Mouse (Mus musculus): Measurements from ENCODE around the gene G6pc. TPM values are rescaled to one million over a fixed set of nuclear protein-coding genes. Genes with fewer than 3 reads are reported as not detected.
A peak's percentile ranks its signal among the peaks of the same experiment; 100 is the strongest.

Gene G6pc
- polyA plus RNA-seq, 1 experiment from 2014 or later = not detected

DNA sequence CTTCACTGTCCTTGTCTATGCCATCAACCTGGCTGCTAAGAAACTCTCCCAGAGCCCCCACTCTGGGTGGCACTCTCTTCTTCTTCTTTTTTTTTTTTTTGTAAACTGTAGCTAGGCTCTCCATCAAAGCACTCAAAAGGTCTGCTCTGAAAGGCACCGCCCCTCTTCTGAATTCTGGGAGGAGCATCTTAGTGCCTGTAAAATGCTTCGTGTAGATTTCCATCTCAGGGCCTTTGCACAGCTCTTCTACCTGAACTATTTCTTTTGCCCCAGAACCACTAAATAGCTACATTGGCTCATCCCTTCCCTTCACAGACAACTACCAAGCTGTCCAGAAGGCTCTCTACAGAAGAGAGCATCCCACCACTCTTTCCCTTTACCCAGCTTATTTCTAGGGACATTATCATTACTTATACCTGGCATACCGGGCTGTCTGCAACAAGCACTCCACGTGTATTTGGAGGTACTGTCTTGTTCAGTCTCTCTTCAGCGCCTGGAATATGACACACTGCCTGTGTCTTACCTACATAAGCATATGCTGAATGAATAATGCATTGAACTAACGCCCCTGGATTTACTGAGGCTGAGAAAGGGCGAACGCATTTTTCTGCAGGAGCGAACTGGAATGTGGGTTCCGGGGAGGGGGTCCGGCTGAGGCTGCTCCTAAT lies 49.2 kb downstream of the G6pc start:
- 3% methylated on average over 11 of the region's 11 CpGs for WGBS
- ATAC-seq (ENCODE audit: extremely low read depth, insufficient number of reproducible peaks, low FRiP score, low TSS enrichment) = peak; percentile 29
- no peaks in the 10 kb centered on the region for H3K27me3 ChIP-seq (replicated peaks)

DNA sequence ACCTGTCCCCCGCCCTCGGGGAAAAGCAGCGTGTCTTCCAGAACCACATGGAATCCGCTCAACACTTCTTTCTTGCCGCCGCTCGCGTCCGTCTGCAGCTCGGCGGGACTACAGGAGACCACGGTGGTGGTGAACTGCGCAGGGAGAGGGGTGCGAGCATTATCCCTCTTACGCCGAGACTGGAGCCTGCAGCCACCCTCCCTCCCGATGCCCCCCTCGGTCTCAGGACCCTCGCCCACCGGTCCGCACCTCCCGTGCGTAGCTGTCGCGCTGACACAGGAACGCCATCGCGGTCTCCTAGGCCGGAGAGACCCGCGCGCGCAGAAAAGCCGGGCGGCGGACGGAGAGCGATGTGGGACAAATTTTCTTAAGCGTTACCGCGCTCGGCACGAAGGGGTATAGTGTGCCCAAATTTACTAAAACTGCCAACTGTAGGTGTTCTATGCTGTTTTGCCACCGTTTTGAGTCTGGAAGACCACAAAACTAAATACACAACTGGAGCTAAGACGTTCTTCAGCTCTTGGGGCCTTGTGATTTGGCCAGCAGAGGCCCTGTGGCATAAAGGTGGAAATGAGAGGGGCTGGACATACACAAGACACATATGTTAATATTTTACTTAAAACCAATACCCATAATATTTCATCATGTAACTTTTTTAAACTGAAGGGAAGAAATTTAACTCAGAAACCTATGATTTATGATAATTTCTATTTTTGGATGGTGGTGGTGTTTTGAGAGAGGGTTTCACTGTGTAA lies 49.9 kb downstream of the G6pc start, which contains the start of gene Aarsd1:
Aarsd1 (minus strand) TSS at position 515 of the 755 bp plus-strand sequence.
- WGBS = under 1% methylated on average over 45 of the region's 45 CpGs
- Histone ChIP-seq H3K4me3 (peak within 1 kb of the TSS; percentile 90), H3K27ac (replicated peaks) (peak within 1 kb of the TSS; percentile 73), H3K27me3 (replicated peaks) (no peaks in the 10 kb centered on the region), H3K9ac (peak within 1 kb of the TSS; percentile 91), H3K9me3 (no peaks in the 10 kb centered on the region), H3K36me3 (peaks cover 52% of the 10 kb centered on the region), H3K4me1 (peaks cover 18% of the 10 kb centered on the region), H3K4me2 (peak within 1 kb of the TSS; percentile 93)
- ATAC-seq (ENCODE audit: extremely low read depth, insufficient number of reproducible peaks, low FRiP score, low TSS enrichment) = peak; percentile 44; the same call in 1 of the 2 replicates

More for the DNA sequence above, 49.2 kb downstream of the G6pc start:
- peak overlapping the region; percentile 93 for H3K4me2 ChIP-seq
- peak overlapping the region; percentile 91 for H3K9ac ChIP-seq
- no peaks in the 10 kb centered on the region for H3K9me3 ChIP-seq
- peak overlapping the region; percentile 73 for H3K27ac ChIP-seq (replicated peaks)
- H3K36me3 ChIP-seq = peaks cover 55% of the 10 kb centered on the region
- H3K4me1 ChIP-seq = peaks cover 13% of the 10 kb centered on the region
- peak overlapping the region; percentile 90 for H3K4me3 ChIP-seq

DNA sequence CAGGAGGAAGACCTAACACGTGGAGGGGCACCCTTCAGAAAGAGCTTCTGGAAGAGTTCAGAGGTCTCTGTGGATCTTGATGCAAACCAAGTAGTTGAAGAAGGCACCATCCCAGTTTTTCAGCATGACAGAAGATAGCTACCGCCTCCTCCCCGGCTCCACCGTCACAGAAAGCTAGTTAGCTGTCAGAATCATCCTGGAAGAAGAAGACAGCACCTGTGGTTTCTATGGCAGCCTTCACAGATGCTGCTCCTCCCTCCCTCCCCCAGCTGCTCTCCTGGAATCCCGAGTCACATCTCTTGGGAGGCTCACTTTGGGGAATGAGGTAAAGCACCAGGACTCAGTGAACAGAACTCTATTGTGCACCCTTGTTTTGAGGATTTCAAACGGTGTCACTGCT lies 51.6 kb downstream of the G6pc start:
- WGBS = 45% methylated on average over 6 of the region's 6 CpGs
- H3K36me3 ChIP-seq = peaks cover 38% of the 10 kb centered on the region
- H3K4me3 ChIP-seq = no peak overlapping the region
- no peak overlapping the region for H3K4me2 ChIP-seq
- H3K27me3 ChIP-seq (replicated peaks) = no peaks in the 10 kb centered on the region
- H3K27ac ChIP-seq (replicated peaks) = no peak overlapping the region
- no peak for ATAC-seq (ENCODE audit: extremely low read depth, insufficient number of reproducible peaks, low FRiP score, low TSS enrichment)
- H3K4me1 ChIP-seq = peaks cover 31% of the 10 kb centered on the region
- H3K9ac ChIP-seq = no peak overlapping the region
- H3K9me3 ChIP-seq = no peaks in the 10 kb centered on the region

- Histone ChIP-seq H3K4me1 (peaks cover 31% of the 10 kb centered on the region), H3K36me3 (peaks cover 36% of the 10 kb centered on the region), H3K4me2 (no peak overlapping the region), H3K9ac (no peak overlapping the region), H3K27ac (replicated peaks) (no peak overlapping the region), H3K9me3 (no peaks in the 10 kb centered on the region), H3K27me3 (replicated peaks) (no peaks in the 10 kb centered on the region), H3K4me3 (no peak overlapping the region)
- ATAC-seq (ENCODE audit: extremely low read depth, insufficient number of reproducible peaks, low FRiP score, low TSS enrichment) = no peak
- WGBS = 22% methylated on average over 3 of the region's 3 CpGs
Observed at GRCm38 (mm10) chr11:101419610-101420009, 52.2 kb downstream of the G6pc start.

DNA sequence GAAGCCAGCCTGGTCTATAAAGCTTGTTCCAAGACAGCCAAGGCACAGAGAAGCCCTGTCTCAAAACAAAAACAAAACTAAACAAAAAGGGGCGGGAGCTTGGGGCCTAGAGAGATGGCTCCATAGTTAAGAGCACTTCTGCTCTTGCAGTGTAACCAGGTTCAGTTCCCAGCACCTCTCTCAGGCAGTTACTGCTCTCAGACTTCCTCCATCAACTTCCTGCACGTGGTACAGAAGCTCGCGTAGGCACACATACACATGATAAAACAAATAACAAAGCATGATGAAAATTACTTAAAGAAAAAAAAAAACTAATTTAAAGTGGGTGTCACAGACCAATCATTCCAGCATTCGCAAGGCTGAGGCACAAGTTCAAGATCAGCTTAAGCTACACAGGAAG lies 52.8 kb downstream of the G6pc start:
- H3K27me3 ChIP-seq (replicated peaks) = no peaks in the 10 kb centered on the region
- no peak overlapping the region for H3K4me2 ChIP-seq
- peaks cover 31% of the 10 kb centered on the region for H3K4me1 ChIP-seq
- no peak overlapping the region for H3K27ac ChIP-seq (replicated peaks)
- H3K9me3 ChIP-seq = no peaks in the 10 kb centered on the region
- no peak for ATAC-seq (ENCODE audit: extremely low read depth, insufficient number of reproducible peaks, low FRiP score, low TSS enrichment)
- H3K36me3 ChIP-seq = peaks cover 36% of the 10 kb centered on the region
- WGBS = 83% methylated on average over 5 of the region's 5 CpGs
- H3K9ac ChIP-seq = no peak overlapping the region
- no peak overlapping the region for H3K4me3 ChIP-seq

GRCm38 (mm10) chr11:101424105-101424851 lies 56.9 kb downstream of the G6pc start, which contains the start of gene Gm27029:
TSS of gene Gm27029 (minus strand) at chr11:101424796.
- 2% methylated on average over 23 of the region's 23 CpGs for WGBS
- Histone ChIP-seq H3K27me3 (replicated peaks) (no peaks in the 10 kb centered on the region), H3K4me1 (peaks cover 37% of the 10 kb centered on the region), H3K4me3 (peak within 1 kb of the TSS; percentile 94), H3K36me3 (peaks cover 29% of the 10 kb centered on the region), H3K9me3 (no peaks in the 10 kb centered on the region), H3K9ac (peak within 1 kb of the TSS; percentile 91), H3K4me2 (peak within 1 kb of the TSS; percentile 85), H3K27ac (replicated peaks) (peak within 1 kb of the TSS; percentile 99)
- ATAC-seq (ENCODE audit: extremely low read depth, insufficient number of reproducible peaks, low FRiP score, low TSS enrichment) = peak; percentile 44

GRCm38 (mm10) chr11:101424925-101425813 lies 57.8 kb downstream of the G6pc start, which contains the start of the genes Rundc1 and Ptges3l:
TSS of gene Rundc1 (plus strand) at chr11:101425085.
TSS of gene Ptges3l (minus strand) at chr11:101425333.
- Histone ChIP-seq H3K4me3 (peak within 1 kb of the TSS; percentile 94), H3K27me3 (replicated peaks) (no peaks in the 10 kb centered on the region), H3K9ac (peak within 1 kb of the TSS; percentile 91), H3K27ac (replicated peaks) (peak within 1 kb of the TSS; percentile 99), H3K4me2 (peak within 1 kb of the TSS; percentile 85), H3K36me3 (peaks cover 29% of the 10 kb centered on the region), H3K9me3 (no peaks in the 10 kb centered on the region), H3K4me1 (peaks cover 37% of the 10 kb centered on the region)
- under 1% methylated on average over 81 of the region's 81 CpGs for WGBS
- peak; percentile 82 for ATAC-seq (ENCODE audit: extremely low read depth, insufficient number of reproducible peaks, low FRiP score, low TSS enrichment)

DNA sequence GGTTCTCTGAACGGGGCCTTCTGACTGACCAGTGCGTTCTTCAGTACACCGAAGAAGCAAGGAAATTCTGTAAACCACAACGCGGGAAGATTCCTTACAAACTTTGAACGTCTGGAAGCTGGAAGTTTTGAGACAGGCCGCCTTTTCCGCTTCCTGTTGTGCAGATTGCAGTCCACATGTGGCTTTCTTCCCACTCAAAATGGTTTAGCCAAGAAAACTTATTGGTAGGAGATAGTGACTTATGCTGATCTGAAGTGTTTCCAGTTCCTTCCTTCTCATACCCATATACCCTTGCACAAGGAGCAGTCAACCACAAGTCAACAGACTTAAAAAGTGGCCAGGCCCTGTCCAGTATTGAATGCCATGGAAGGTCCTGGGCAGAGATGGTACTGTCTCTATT lies 58.8 kb downstream of the G6pc start:
- Histone ChIP-seq H3K36me3 (peaks cover 29% of the 10 kb centered on the region), H3K9ac (peak overlapping the region; percentile 91), H3K4me2 (peak overlapping the region; percentile 85), H3K4me3 (peak overlapping the region; percentile 94), H3K4me1 (peaks cover 37% of the 10 kb centered on the region), H3K27me3 (replicated peaks) (no peaks in the 10 kb centered on the region), H3K27ac (replicated peaks) (no peak overlapping the region), H3K9me3 (no peaks in the 10 kb centered on the region)
- ATAC-seq (ENCODE audit: extremely low read depth, insufficient number of reproducible peaks, low FRiP score, low TSS enrichment) = no peak
- WGBS = 44% methylated on average over 8 of the region's 8 CpGs

All from heart, embryonic 13.5 days (tissue).